Mouse (Mus musculus): ENCODE measurements around the gene Wsb2. TPM values are rescaled to one million over a fixed set of nuclear protein-coding genes. Genes with fewer than 3 reads are reported as not detected.

Wsb2 gene
- total RNA-seq, 1 experiment: 76.7 TPM

DNA sequence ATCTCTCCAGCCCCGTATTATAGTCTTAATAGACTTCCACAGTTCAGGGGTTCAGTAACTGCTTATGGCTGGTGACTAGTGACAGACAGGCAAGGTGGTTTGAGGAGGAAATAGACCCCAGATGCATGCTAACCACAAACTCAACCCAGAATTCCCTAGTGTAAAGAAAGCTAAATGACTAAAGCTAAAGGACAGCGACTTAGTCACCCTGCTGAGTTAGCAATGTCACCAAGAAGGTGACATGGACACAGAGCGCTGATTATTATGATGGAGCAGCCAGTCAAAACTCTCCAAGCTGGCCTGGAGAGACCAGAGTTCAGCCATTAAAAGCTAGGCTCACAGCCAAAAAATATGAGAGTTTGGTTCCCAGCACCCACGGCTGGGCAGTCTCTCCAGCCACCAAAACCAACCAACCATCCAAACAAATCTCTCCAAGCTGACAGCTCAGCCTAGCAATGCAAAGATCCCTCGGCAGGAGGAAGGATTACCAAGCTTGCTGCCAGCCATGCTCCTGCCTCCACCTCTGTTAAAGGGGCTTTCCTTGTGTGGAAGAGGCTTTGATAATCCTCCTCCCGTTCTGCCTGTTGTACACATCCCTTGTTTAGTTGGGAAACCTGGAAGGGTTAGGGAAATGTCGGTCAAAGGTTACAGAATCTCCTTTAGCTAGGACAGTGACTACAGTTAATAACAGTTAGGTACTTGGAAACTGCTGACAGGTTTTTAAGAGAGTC lies 2.6 kb downstream of the Wsb2 start:
- DNase-seq (ENCODE audit: low read depth, low spot score): no peak
- Histone ChIP-seq H3K4me3 (ENCODE audit: insufficient read depth in 1 of 2, low read depth in 1 of 2, low read length in 2 of 2, poor library complexity in 1 of 2, severe bottlenecking in 1 of 2) (peak overlapping the region; percentile 2 to 48; a peak in 3 of 4 replicates), H3K27ac (ENCODE audit: insufficient read depth, low read depth, low read length, poor library complexity, severe bottlenecking) (peak overlapping the region; percentile 87), H3K9ac (ENCODE audit: insufficient read depth, low read depth, low read length, poor library complexity, severe bottlenecking) (peak overlapping the region; percentile 2; the same call in 1 of the 2 replicates), H3K4me1 (ENCODE audit: control insufficient read depth in 2 of 2, insufficient read depth in 2 of 2, low read length in 2 of 2, poor library complexity in 1 of 2) (peaks cover 30 to 33% of the 10 kb centered on the region in 2 experiments), H3K36me3 (ENCODE audit: control insufficient read depth, insufficient read depth, low read length, poor library complexity, severe bottlenecking) (peaks cover 14% of the 10 kb centered on the region), H3K9me3 (ENCODE audit: control insufficient read depth, insufficient read depth, low read depth, low read length) (no peaks in the 10 kb centered on the region)
- TF ChIP-seq CHD2 (IDR thresholded peaks at IDR 0.05; ENCODE audit: low read depth, low read length): no peak
- no peak for TF ChIP-seq ZC3H11A (IDR thresholded peaks at IDR 0.05; ENCODE audit: borderline replicate concordance, low read depth, low read length)
- TF ChIP-seq MAFK (IDR thresholded peaks at IDR 0.05; ENCODE audit: insufficient read depth, low read depth, low read length): no peak
- TF ChIP-seq ZNF384 (IDR thresholded peaks at IDR 0.05; ENCODE audit: low read depth, low read length): no peak
- no peak for TF ChIP-seq HCFC1 (IDR thresholded peaks at IDR 0.05; ENCODE audit: borderline replicate concordance, insufficient read depth, low read length)
- in situ Hi-C loops (cut with MboI; ENCODE audit: low sequenced_read_pairs in 2 of 2, unreplicated experiment in 2 of 2): no loop called here

DNA sequence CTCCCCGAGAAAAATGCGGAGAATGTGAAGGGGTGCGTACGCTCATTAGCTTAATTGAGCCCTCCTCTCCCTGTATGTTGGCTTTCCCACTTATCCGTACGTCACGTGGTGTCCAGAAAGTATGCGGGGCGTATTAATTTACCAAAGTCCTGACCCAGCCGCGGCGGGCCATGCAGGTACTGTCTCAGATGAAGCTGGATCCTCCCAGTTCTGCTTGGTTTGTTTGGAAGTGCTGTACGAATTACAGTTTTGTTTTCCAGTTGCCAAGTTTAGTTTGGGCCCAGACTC lies 3.1 kb downstream of the Wsb2 start:
- in situ Hi-C loops (cut with MboI; ENCODE audit: low sequenced_read_pairs in 2 of 2, unreplicated experiment in 2 of 2): no loop called here
- DNase-seq (ENCODE audit: low read depth, low spot score): no peak
- 0 out of 2 replicates have a peak overlapping the region, but pooled peaks have one; percentile 30 for H3K9ac ChIP-seq (ENCODE audit: insufficient read depth, low read depth, low read length, poor library complexity, severe bottlenecking)
- peaks cover 18% of the 10 kb centered on the region for H3K36me3 ChIP-seq (ENCODE audit: control insufficient read depth, insufficient read depth, low read length, poor library complexity, severe bottlenecking)
- peak overlapping the region; percentile 87 for H3K27ac ChIP-seq (ENCODE audit: insufficient read depth, low read depth, low read length, poor library complexity, severe bottlenecking)
- peaks cover 32 to 33% of the 10 kb centered on the region in 2 experiments for H3K4me1 ChIP-seq (ENCODE audit: control insufficient read depth in 2 of 2, insufficient read depth in 2 of 2, low read length in 2 of 2, poor library complexity in 1 of 2)
- TF ChIP-seq ZNF384 (IDR thresholded peaks at IDR 0.05; ENCODE audit: low read depth, low read length) (no peak), MAFK (IDR thresholded peaks at IDR 0.05; ENCODE audit: insufficient read depth, low read depth, low read length) (0 out of 2 replicates have a peak, but pooled peaks have one; percentile 35)
- no peaks in the 10 kb centered on the region for H3K9me3 ChIP-seq (ENCODE audit: control insufficient read depth, insufficient read depth, low read depth, low read length)
- H3K4me3 ChIP-seq (ENCODE audit: insufficient read depth in 1 of 2, low read depth in 1 of 2, low read length in 2 of 2, poor library complexity in 1 of 2, severe bottlenecking in 1 of 2): peak overlapping the region; percentile 2 to 34

DNA sequence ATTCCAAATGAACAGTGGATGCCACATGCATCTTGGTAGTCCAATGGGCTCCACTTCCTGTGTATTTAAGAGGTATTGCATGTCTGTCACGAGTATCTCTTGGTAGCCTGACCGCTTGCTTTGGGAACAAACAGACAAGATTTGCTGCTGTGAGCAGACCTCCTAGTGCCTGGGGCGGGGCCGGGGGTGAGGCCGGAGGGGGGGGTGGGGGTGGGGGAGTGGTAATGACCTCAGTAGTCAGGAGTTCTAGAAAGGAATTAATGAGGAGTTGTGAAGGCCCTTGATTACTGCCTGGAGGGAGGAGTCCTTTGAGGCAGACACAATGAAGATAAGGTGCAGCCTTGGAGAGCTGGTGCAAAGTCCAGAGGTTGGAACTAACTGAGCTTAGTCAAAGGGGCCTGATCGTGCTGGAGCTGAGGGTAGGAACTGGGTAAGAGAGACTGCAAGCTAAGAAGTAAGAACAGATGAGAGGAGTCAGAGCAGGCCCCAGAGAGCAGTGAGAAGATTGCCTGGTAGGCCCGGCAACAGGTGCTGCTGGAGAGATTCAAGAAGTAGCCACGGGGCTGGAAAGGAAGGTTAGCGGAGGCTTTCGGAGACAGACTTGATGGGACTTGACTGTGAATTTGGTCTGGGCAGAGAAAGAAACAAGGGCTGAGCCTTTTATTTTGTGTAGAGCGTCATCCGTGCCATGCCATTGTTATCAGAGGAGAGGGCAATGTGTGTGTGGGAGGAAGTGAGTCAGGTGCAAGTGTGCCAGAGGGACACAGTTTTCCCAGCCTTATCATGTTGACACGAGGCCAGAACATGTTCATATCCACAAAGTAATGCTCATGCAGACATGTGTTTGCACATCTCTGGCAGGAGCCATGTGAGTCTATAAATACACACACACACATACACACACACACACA lies 3.8 kb downstream of the Wsb2 start:
- Histone ChIP-seq H3K27ac (ENCODE audit: insufficient read depth, low read depth, low read length, poor library complexity, severe bottlenecking) (peak overlapping the region; percentile 87), H3K9ac (ENCODE audit: insufficient read depth, low read depth, low read length, poor library complexity, severe bottlenecking) (peak overlapping the region; percentile 51; the same call in 1 of the 2 replicates), H3K9me3 (ENCODE audit: control insufficient read depth, insufficient read depth, low read depth, low read length) (no peaks in the 10 kb centered on the region), H3K36me3 (ENCODE audit: control insufficient read depth, insufficient read depth, low read length, poor library complexity, severe bottlenecking) (peaks cover 22% of the 10 kb centered on the region), H3K4me1 (ENCODE audit: control insufficient read depth in 2 of 2, insufficient read depth in 2 of 2, low read length in 2 of 2, poor library complexity in 1 of 2) (peaks cover 33 to 35% of the 10 kb centered on the region in 2 experiments), H3K4me3 (ENCODE audit: insufficient read depth in 1 of 2, low read depth in 1 of 2, low read length in 2 of 2, poor library complexity in 1 of 2, severe bottlenecking in 1 of 2) (peak overlapping the region; percentile 12 to 40)
- DNase-seq (ENCODE audit: low read depth, low spot score): no peak
- TF ChIP-seq HCFC1 (IDR thresholded peaks at IDR 0.05; ENCODE audit: borderline replicate concordance, insufficient read depth, low read length): no peak
- no peak for TF ChIP-seq MAFK (IDR thresholded peaks at IDR 0.05; ENCODE audit: insufficient read depth, low read depth, low read length)
- no peak for TF ChIP-seq CHD2 (IDR thresholded peaks at IDR 0.05; ENCODE audit: low read depth, low read length)
- TF ChIP-seq ZC3H11A (IDR thresholded peaks at IDR 0.05; ENCODE audit: borderline replicate concordance, low read depth, low read length): no peak
- TF ChIP-seq ZNF384 (IDR thresholded peaks at IDR 0.05; ENCODE audit: low read depth, low read length): no peak
- in situ Hi-C loops (cut with MboI; ENCODE audit: low sequenced_read_pairs in 2 of 2, unreplicated experiment in 2 of 2): no loop called here

DNA sequence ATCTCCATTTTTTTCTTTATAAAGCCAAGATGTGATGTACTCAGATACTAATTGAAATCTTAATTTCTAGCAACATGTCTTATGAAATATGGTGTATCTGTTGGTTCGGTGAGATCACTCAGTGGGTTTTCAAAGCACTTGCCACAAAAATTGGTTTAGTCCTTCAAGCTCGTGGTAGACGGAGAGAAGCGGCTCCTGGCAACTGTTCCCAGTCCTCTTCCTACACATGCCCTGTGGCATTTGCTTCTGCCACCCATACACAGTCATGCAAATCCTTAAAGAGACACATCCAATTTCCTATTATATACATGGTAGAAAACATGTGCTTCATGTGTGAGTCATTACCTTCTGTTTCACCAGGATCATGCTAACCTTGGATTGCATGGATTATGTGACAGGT lies 4.5 kb downstream of the Wsb2 start:
- no peak for TF ChIP-seq HCFC1 (IDR thresholded peaks at IDR 0.05; ENCODE audit: borderline replicate concordance, insufficient read depth, low read length)
- TF ChIP-seq CHD2 (IDR thresholded peaks at IDR 0.05; ENCODE audit: low read depth, low read length): no peak
- no peak for TF ChIP-seq MAFK (IDR thresholded peaks at IDR 0.05; ENCODE audit: insufficient read depth, low read depth, low read length)
- TF ChIP-seq ZNF384 (IDR thresholded peaks at IDR 0.05; ENCODE audit: low read depth, low read length): no peak
- TF ChIP-seq ZC3H11A (IDR thresholded peaks at IDR 0.05; ENCODE audit: borderline replicate concordance, low read depth, low read length): no peak
- Histone ChIP-seq H3K4me1 (ENCODE audit: control insufficient read depth in 2 of 2, insufficient read depth in 2 of 2, low read length in 2 of 2, poor library complexity in 1 of 2) (peaks cover 36 to 37% of the 10 kb centered on the region in 2 experiments), H3K36me3 (ENCODE audit: control insufficient read depth, insufficient read depth, low read length, poor library complexity, severe bottlenecking) (peaks cover 27% of the 10 kb centered on the region)

More for the DNA sequence above, 4.5 kb downstream of the Wsb2 start:
- H3K4me3 ChIP-seq (ENCODE audit: insufficient read depth in 1 of 2, low read depth in 1 of 2, low read length in 2 of 2, poor library complexity in 1 of 2, severe bottlenecking in 1 of 2): 0 out of 4 replicates have a peak overlapping the region, but pooled peaks of 1 of the 2 experiments have one; percentile 12
- no peaks in the 10 kb centered on the region for H3K9me3 ChIP-seq (ENCODE audit: control insufficient read depth, insufficient read depth, low read depth, low read length)
- no peak for DNase-seq (ENCODE audit: low read depth, low spot score)
- no peak overlapping the region for H3K9ac ChIP-seq (ENCODE audit: insufficient read depth, low read depth, low read length, poor library complexity, severe bottlenecking)
- in situ Hi-C loops (cut with MboI; ENCODE audit: low sequenced_read_pairs in 2 of 2, unreplicated experiment in 2 of 2): no loop called here
- H3K27ac ChIP-seq (ENCODE audit: insufficient read depth, low read depth, low read length, poor library complexity, severe bottlenecking): no peak overlapping the region; the same call in 1 of the 2 replicates

Data from ES-E14 (cell line).